In the genomic region with DNA sequence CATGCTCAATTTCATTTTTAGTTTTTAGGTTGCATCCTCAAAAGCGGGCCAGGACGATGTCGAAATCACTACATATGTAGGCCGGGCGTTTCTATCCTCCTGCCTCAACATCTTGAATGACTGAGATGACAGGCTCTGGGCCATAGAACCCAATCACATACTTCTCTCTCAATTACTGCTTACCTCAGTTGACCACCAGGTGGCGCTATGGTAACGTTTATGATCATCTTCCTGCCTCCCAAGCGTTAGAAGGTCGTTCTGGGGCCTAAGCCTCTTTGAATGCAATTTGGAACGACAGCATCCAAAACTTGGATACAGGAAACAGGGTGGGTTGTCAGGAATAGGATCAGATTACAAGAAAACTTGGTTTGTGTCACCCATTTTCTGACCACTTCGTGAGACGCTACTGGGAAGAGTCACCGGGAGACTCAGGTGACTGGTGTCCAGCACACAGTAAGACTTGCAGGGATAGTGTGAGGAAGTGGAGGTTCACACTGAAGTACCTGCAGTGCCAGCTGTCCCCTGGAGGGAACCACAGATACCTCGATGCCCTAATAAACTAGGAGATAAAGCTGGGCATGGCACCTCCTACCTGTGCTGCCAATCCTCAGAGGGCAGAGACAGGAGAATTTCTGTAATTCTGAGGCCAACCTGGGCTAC, we compare ENCODE assay signal across 8 mouse cellular contexts. TPM values are rescaled to one million over a fixed set of nuclear protein-coding genes. Genes with fewer than 3 reads are reported as not detected.
DNase-seq lines count a peak whose midpoint lies in the region; ATAC-seq lines count a peak whose summit lies in the region.

No protein-coding gene starts in this region.

- DNase-seq in B cell, adult 2 months = peak; percentile 88 to 89
- DNase-seq in adrenal gland, adult 2 months = peak; percentile 79
- DNase-seq in embryo, embryonic 11 days = peak; percentile 91
- DNase-seq in kidney, adult 18-20 months = peak; percentile 86
- peak; percentile 79 to 94 for DNase-seq in spleen, postnatal 4 days (ENCODE audit: low spot score in 2 of 2)

- no peak overlapping the region for H3K27ac ChIP-seq in limb, embryonic 13.5 days
- peak overlapping the region; percentile 78 for H3K27ac ChIP-seq in midbrain, embryonic 16.5 days (ENCODE audit: low read length)

- WGBS in limb, embryonic 13.5 days = 18% methylated on average over 14 of the region's 14 CpGs
- WGBS in midbrain, embryonic 16.5 days = 16% methylated on average over 14 of the region's 14 CpGs

- no peaks in the 10 kb centered on the region for H3K36me3 ChIP-seq in limb, embryonic 13.5 days
- no peaks in the 10 kb centered on the region for H3K36me3 ChIP-seq in midbrain, embryonic 16.5 days (ENCODE audit: control insufficient read depth, insufficient read depth, low read length)

- no peaks in the 10 kb centered on the region for H3K9me3 ChIP-seq in limb, embryonic 13.5 days
- H3K9me3 ChIP-seq in midbrain, embryonic 16.5 days (replicated peaks; ENCODE audit: control insufficient read depth, low read length, poor library complexity, severe bottlenecking) = no peaks in the 10 kb centered on the region

- H3K4me1 ChIP-seq in limb, embryonic 13.5 days = 0 out of 2 replicates have a peak, but pooled peaks cover 3% of the 10 kb centered on the region
- H3K4me1 ChIP-seq in midbrain, embryonic 16.5 days (ENCODE audit: control insufficient read depth, insufficient read depth, low read length) = peaks cover 20% of the 10 kb centered on the region

- ATAC-seq in granulocyte monocyte progenitor cell, adult 5-6 weeks (replicated peaks; ENCODE audit: poor library complexity, severe bottlenecking) = peak; percentile 84
- ATAC-seq in limb, embryonic 13.5 days (ENCODE audit: low FRiP score, low read depth) = peak; percentile 74
- peak; percentile 52 for ATAC-seq in midbrain, embryonic 16.5 days

- no peak overlapping the region for H3K9ac ChIP-seq in limb, embryonic 13.5 days
- H3K9ac ChIP-seq in midbrain, embryonic 16.5 days (ENCODE audit: low read depth, low read length) = no peak overlapping the region

- no peaks in the 10 kb centered on the region for H3K27me3 ChIP-seq in limb, embryonic 13.5 days
- no peaks in the 10 kb centered on the region for H3K27me3 ChIP-seq in midbrain, embryonic 16.5 days (ENCODE audit: control insufficient read depth, insufficient read depth, low read depth, low read length)

- H3K4me3 ChIP-seq in limb, embryonic 13.5 days = no peak overlapping the region
- H3K4me3 ChIP-seq in midbrain, embryonic 16.5 days (ENCODE audit: low read depth, low read length) = no peak overlapping the region

- no peak overlapping the region for H3K4me2 ChIP-seq in limb, embryonic 13.5 days (replicated peaks)
- H3K4me2 ChIP-seq in midbrain, embryonic 16.5 days (ENCODE audit: low read length) = no peak overlapping the region

RNA-seq across cellular contexts. Expression of gene Calm3, which starts 8.2 kb away (rescaled TPM):
- 100 to 1,000 TPM; 254 to 261 TPM for total RNA-seq in adrenal gland, adult 2 months (2021)
- 402 and 408 TPM in 2 replicates for polyA plus RNA-seq in adrenal gland, adult 2 months (2012; rRNA removed)
- total RNA-seq in granulocyte monocyte progenitor cell, adult 5-6 weeks (2014; fragmentation: Nextera tagmentation) = 188 and 246 TPM in 2 replicates
- 463 and 465 TPM in 2 replicates for total RNA-seq in granulocyte monocyte progenitor cell, adult 5-6 weeks (2017)
- 103 and 115 TPM in 2 replicates for polyA plus RNA-seq in limb, embryonic 13.5 days (2015; fragmentation: Nextera tagmentation; extraction: Ambion mirVana)
- 405 and 443 TPM in 2 replicates for polyA plus RNA-seq in midbrain, embryonic 16.5 days (2015; fragmentation: Nextera tagmentation; extraction: Ambion mirVana)

RNA-seq across cellular contexts. Expression of gene Pnmal2, which starts 12.4 kb away (rescaled TPM):
- 10 to 100 TPM; 19.7 to 47.9 TPM for total RNA-seq in adrenal gland, adult 2 months (2021)
- 9.9 and 10.9 TPM in 2 replicates for polyA plus RNA-seq in adrenal gland, adult 2 months (2012; rRNA removed)
- not detected in 2 replicates for total RNA-seq in granulocyte monocyte progenitor cell, adult 5-6 weeks (2014; fragmentation: Nextera tagmentation)
- 0.04 TPM in 1 of 2 replicates, not detected in the other for total RNA-seq in granulocyte monocyte progenitor cell, adult 5-6 weeks (2017)
- polyA plus RNA-seq in limb, embryonic 13.5 days (2015; fragmentation: Nextera tagmentation; extraction: Ambion mirVana) = 22.7 and 23.4 TPM in 2 replicates
- polyA plus RNA-seq in midbrain, embryonic 16.5 days (2015; fragmentation: Nextera tagmentation; extraction: Ambion mirVana) = 186 and 206 TPM in 2 replicates

RNA-seq across cellular contexts. Expression of gene Ptgir, which starts 25.8 kb away (rescaled TPM):
- total RNA-seq in adrenal gland, adult 2 months (2021) = 1 to 10 TPM in 1 of 2 experiments, under 1 TPM in 1; 0.98 to 3.8 TPM
- 4.0 and 4.8 TPM in 2 replicates for polyA plus RNA-seq in adrenal gland, adult 2 months (2012; rRNA removed)
- 1.1 and 1.2 TPM in 2 replicates for total RNA-seq in granulocyte monocyte progenitor cell, adult 5-6 weeks (2014; fragmentation: Nextera tagmentation)
- total RNA-seq in granulocyte monocyte progenitor cell, adult 5-6 weeks (2017) = 2.2 and 2.6 TPM in 2 replicates
- 2.0 TPM in 2 replicates for polyA plus RNA-seq in limb, embryonic 13.5 days (2015; fragmentation: Nextera tagmentation; extraction: Ambion mirVana)
- polyA plus RNA-seq in midbrain, embryonic 16.5 days (2015; fragmentation: Nextera tagmentation; extraction: Ambion mirVana) = 0.22 and 0.23 TPM in 2 replicates

RNA-seq across cellular contexts. Expression of gene Pnmal1, which starts 27.4 kb away (rescaled TPM):
- 1 to 10 TPM; 2.6 to 7.2 TPM for total RNA-seq in adrenal gland, adult 2 months (2021)
- 0.45 and 0.57 TPM in 2 replicates for polyA plus RNA-seq in adrenal gland, adult 2 months (2012; rRNA removed)
- not detected in 2 replicates for total RNA-seq in granulocyte monocyte progenitor cell, adult 5-6 weeks (2014; fragmentation: Nextera tagmentation)
- not detected in 2 replicates for total RNA-seq in granulocyte monocyte progenitor cell, adult 5-6 weeks (2017)
- polyA plus RNA-seq in limb, embryonic 13.5 days (2015; fragmentation: Nextera tagmentation; extraction: Ambion mirVana) = 1.00 and 1.0 TPM in 2 replicates
- 83.1 and 89.5 TPM in 2 replicates for polyA plus RNA-seq in midbrain, embryonic 16.5 days (2015; fragmentation: Nextera tagmentation; extraction: Ambion mirVana)

RNA-seq across cellular contexts. Expression of gene Gng8, which starts 40.5 kb away (rescaled TPM):
- under 1 TPM; 0.43 to 0.69 TPM for total RNA-seq in adrenal gland, adult 2 months (2021)
- polyA plus RNA-seq in adrenal gland, adult 2 months (2012; rRNA removed) = 1.0 and 1.7 TPM in 2 replicates
- total RNA-seq in granulocyte monocyte progenitor cell, adult 5-6 weeks (2014; fragmentation: Nextera tagmentation) = not detected in 2 replicates
- total RNA-seq in granulocyte monocyte progenitor cell, adult 5-6 weeks (2017) = 0.26 and 0.62 TPM in 2 replicates
- polyA plus RNA-seq in limb, embryonic 13.5 days (2015; fragmentation: Nextera tagmentation; extraction: Ambion mirVana) = 15.4 and 16.0 TPM in 2 replicates
- 14.0 and 49.2 TPM in 2 replicates for polyA plus RNA-seq in midbrain, embryonic 16.5 days (2015; fragmentation: Nextera tagmentation; extraction: Ambion mirVana)
